Mouse (Mus musculus) limb, embryonic 14.5 days (tissue): Measurements from ENCODE around the gene Mylk. TPM values are rescaled to one million over a fixed set of nuclear protein-coding genes. Genes with fewer than 3 reads are reported as not detected.

Experiments
- ATAC-seq: fragments of 200-750 bp; cut with Nextera tagmentation; 2 replicates; pipeline ENCODE4 v1.8.0; 2017; ENCODE audit warnings: low read depth, moderate number of reproducible peaks, moderate TSS enrichment; ENCODE audit not compliant: low FRiP score
- DNase-seq: peaks from one replicate; pipeline ENCODE4 v3.0.0-alpha.2; 2015; ENCODE audit warnings: low spot score
- H3K27ac ChIP-seq: fragments of 300-500 bp; sonication (generic); replicated peaks from 2 replicates; pipeline ENCODE4 v1.5.1; 2014; ENCODE audit warnings: low read depth, mild to moderate bottlenecking, low read length, moderate library complexity, mixed read lengths
- H3K27me3 ChIP-seq: fragments of 300-500 bp; sonication (generic); 2 replicates; pipeline ENCODE4 v1.6.1; 2014; ENCODE audit warnings: low read length, mixed read lengths; ENCODE audit not compliant: control insufficient read depth, insufficient read depth
- H3K36me3 ChIP-seq: fragments of 300-500 bp; sonication (generic); 2 replicates; pipeline ENCODE4 v1.6.1; 2014; ENCODE audit warnings: mild to moderate bottlenecking, low read length, moderate library complexity, mixed read lengths; ENCODE audit not compliant: control insufficient read depth, insufficient read depth
- H3K4me1 ChIP-seq: fragments of 300-500 bp; sonication (generic); 2 replicates; pipeline ENCODE4 v1.6.1; 2014; ENCODE audit warnings: antibody characterized with exemption, low read length, mixed read lengths; ENCODE audit not compliant: control insufficient read depth, insufficient read depth
- H3K4me2 ChIP-seq: fragments of 300-500 bp; sonication (generic); replicated peaks from 2 replicates; pipeline ENCODE4 v1.6.1; 2014; ENCODE audit warnings: low read depth, mild to moderate bottlenecking, low read length, moderate library complexity; ENCODE audit not compliant: severe bottlenecking
- H3K4me3 ChIP-seq: fragments of 300-500 bp; sonication (generic); replicated peaks from 2 replicates; pipeline ENCODE4 v1.5.1; 2014; ENCODE audit warnings: low read length
- H3K9ac ChIP-seq: fragments of 300-500 bp; sonication (generic); 2 replicates; pipeline ENCODE4 v1.6.1; 2014; ENCODE audit warnings: mild to moderate bottlenecking, low read depth, low read length, moderate library complexity; ENCODE audit not compliant: severe bottlenecking
- H3K9me3 ChIP-seq: fragments of 300-500 bp; sonication (generic); 2 replicates; pipeline ENCODE4 v1.6.1; 2016; ENCODE audit warnings: low read length; ENCODE audit not compliant: control insufficient read depth
- POLR2A ChIP-seq: fragments of 200-500 bp; IDR thresholded peaks from 2 replicates; pipeline ENCODE4 v1.8.0; 2012; ENCODE audit warnings: inconsistent platforms, mild to moderate bottlenecking, moderate library complexity, borderline replicate concordance; ENCODE audit not compliant: insufficient read depth, insufficient read length; ENCODE audit errors: extremely low read depth
- WGBS: fragments of 180-500 bp; shearing (Covaris S2); extraction: QIAGEN DNeasy Blood & Tissue Kit; methylation state at CpG from one replicate; pipeline ENCODE4 v1.1.7; 2014; 5-methylcytosine and 5-hydroxymethylcytosine counted together
- polyA plus RNA-seq, 2 experiments: library from polyadenylated mRNA; depleted of rRNA in 1 of 2; stranded (reverse) in 1 of 2; unstranded in 1 of 2; fragments of >200 nt; fragmentation: Nextera tagmentation in 1 of 2; extraction: Ambion mirVana in 1 of 2; gene quantifications; 2 replicates each; pipeline versions ENCODE4 v1.2.1 to v1.2.3; 2012 to 2014

Mylk gene
- polyA plus RNA-seq, 2 experiments: 14.9 to 17.0 TPM

DNA sequence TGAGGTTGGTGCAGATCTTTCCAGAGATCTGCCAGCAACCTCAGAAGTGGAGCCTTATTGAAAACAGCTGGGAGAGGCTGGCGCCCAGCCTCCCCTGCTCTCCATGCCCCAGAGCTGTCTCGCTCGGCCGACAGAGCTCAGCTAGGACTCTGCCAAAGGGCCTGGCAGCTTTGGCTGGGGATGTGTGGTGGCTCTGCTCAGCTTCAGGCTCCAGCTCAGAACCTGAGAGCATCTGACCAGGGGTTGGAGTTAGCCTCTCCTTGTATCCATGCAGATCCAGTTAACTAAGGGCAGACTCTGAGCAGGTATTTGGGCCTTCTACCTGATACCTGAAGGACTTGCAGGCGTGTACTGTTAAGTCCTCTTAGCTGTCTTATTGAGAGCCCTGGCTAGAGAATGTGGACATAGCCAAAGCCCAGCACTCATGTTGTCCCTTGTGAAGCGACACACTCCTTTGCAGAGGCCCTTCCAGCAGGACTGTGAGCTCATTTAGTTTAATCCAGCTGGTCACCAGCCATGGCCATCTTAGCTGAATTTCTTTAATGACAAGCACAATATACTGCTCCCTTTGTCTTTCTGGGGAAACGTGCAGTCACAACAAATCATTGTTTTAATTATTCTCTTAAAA is 94.8 kb downstream of the Mylk start:
- no peak for TF ChIP-seq POLR2A
- Histone ChIP-seq H3K4me1 (peaks cover 16% of the 10 kb centered on the region), H3K4me3 (no peak overlapping the region), H3K9ac (no peak overlapping the region; the same call in 1 of the 2 replicates), H3K27me3 (no peaks in the 10 kb centered on the region), H3K4me2 (no peak overlapping the region), H3K36me3 (no peaks in the 10 kb centered on the region), H3K27ac (peak overlapping the region; percentile 43; the same call in 1 of the 2 replicates), H3K9me3 (0 out of 2 replicates have a peak, but pooled peaks cover 6% of the 10 kb centered on the region)
- DNase-seq (peak; percentile 73), ATAC-seq (0 out of 2 replicates have a peak, but pooled peaks have one; percentile 34)
- WGBS: 28% methylated on average over 7 of the region's 7 CpGs

DNA sequence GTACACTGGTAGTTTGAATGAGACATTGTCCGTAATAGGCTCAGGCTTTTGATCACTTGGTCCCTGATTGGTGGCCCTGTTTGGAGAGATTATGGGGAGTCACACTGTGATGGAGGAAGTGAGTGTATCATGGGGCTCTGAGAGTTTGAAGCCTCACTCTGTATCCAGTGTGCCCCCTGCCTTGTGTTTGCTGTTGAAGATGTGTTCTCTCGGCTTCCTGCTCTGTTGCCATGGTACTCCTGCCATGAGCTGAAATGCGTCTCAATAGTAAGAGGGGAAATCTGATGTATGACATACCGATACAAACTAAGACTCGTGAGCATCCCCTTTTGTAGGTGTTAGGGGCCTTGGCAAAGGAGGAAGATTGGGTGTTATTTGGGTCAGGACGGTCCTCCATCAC is 99.8 kb downstream of the Mylk start:
- TF ChIP-seq POLR2A: no peak
- H3K36me3 ChIP-seq: no peaks in the 10 kb centered on the region
- peaks cover 12% of the 10 kb centered on the region for H3K4me1 ChIP-seq
- no peak for ATAC-seq
- no peak for DNase-seq
- 93% methylated on average over 6 of the region's 6 CpGs for WGBS
- no peak overlapping the region for H3K4me3 ChIP-seq
- no peak overlapping the region for H3K27ac ChIP-seq
- H3K9ac ChIP-seq: no peak overlapping the region
- 0 out of 2 replicates have a peak, but pooled peaks cover 6% of the 10 kb centered on the region for H3K9me3 ChIP-seq
- no peak overlapping the region for H3K4me2 ChIP-seq
- H3K27me3 ChIP-seq: no peaks in the 10 kb centered on the region

DNA sequence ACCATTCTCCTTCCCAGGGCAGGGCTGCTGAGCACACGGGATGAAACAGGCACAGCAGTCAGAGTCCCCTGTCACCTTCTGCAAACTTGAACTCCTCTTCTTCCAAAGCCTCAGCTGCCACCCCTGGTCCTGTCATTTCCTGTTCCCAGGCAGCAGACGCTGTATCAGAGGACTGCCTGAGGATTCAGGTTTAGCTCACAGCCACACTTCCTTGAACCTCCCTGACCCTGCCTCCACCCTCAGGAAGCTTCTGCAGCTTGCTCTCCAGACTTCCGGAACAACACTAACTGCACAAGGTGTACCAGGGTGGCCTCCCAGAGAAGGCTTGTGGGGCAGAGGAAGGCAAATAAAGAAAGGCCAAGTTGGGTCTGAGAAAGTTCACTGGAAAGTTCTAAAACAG is 102.6 kb downstream of the Mylk start:
- ATAC-seq (no peak), DNase-seq (no peak)
- Histone ChIP-seq H3K9ac (no peak overlapping the region), H3K9me3 (no peaks in the 10 kb centered on the region), H3K27me3 (no peaks in the 10 kb centered on the region), H3K4me3 (no peak overlapping the region), H3K27ac (no peak overlapping the region), H3K36me3 (no peaks in the 10 kb centered on the region), H3K4me1 (peaks cover 9% of the 10 kb centered on the region; the same call in 1 of the 2 replicates), H3K4me2 (no peak overlapping the region)
- WGBS: 32% methylated on average over 3 of the region's 3 CpGs
- no peak for TF ChIP-seq POLR2A

DNA sequence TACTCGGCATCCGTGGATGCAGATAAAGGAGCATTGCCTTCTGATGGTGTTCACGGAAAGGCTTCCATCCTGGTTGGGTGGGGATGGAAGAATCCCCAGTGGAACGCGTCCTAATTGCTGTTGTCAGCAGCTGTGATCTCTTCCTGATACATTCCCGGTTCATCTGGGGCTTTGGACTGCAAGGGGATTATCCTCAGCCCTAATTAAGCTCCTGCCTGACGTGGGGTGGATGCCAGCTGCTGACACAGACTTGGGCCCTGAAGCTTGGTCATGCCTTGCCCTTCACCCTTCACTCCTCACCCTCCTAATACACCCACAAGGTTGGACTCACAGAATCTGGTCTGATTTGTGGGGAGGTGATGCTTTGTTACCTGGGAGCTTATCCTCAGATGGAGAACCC is 109.1 kb downstream of the Mylk start:
- 63% methylated on average over 7 of the region's 7 CpGs for WGBS

DNA sequence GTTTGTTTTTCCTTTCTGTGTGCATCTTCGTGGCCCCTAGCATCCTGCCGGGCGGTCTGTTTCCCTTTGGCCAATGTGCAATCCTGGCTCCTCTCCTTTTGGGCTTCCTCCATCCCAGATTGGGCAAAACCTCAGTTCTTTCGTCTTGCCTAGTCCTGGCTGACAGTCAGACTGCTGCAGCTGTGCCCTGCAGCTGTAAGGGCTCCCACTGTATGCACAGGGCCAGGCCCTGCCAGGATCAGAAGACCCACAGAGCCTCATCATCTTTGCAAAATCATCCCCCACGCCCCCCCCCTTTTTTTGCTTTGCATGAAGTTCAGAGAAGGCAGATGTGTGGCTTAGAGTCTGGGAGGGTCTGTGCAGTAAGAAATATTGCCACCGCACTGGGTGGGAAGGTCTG is 110.1 kb downstream of the Mylk start:
- no peak for TF ChIP-seq POLR2A
- Histone ChIP-seq H3K4me1 (peaks cover 8% of the 10 kb centered on the region), H3K27me3 (peaks cover 6% of the 10 kb centered on the region; the same call in 1 of the 2 replicates), H3K4me2 (no peak overlapping the region), H3K9me3 (no peaks in the 10 kb centered on the region), H3K4me3 (no peak overlapping the region), H3K36me3 (no peaks in the 10 kb centered on the region), H3K27ac (no peak overlapping the region), H3K9ac (no peak overlapping the region)
- 65% methylated on average over 6 of the region's 6 CpGs for WGBS
- DNase-seq (no peak), ATAC-seq (no peak)

More for the DNA sequence above, 109.1 kb downstream of the Mylk start:
- Histone ChIP-seq H3K36me3 (no peaks in the 10 kb centered on the region), H3K9me3 (no peaks in the 10 kb centered on the region), H3K4me2 (no peak overlapping the region), H3K4me3 (no peak overlapping the region), H3K27me3 (peaks cover 6% of the 10 kb centered on the region; the same call in 1 of the 2 replicates), H3K27ac (no peak overlapping the region), H3K9ac (no peak overlapping the region), H3K4me1 (peaks cover 8% of the 10 kb centered on the region)
- DNase-seq: no peak
- no peak for TF ChIP-seq POLR2A
- ATAC-seq: no peak
